Mouse (Mus musculus) midbrain, embryonic 10.5 days (tissue): ENCODE data around the gene Arntl. TPM values are rescaled to one million over a fixed set of nuclear protein-coding genes. Genes with fewer than 3 reads are reported as not detected.

Source experiments
- DNase-seq: peaks from one replicate; pipeline ENCODE4 v3.0.0-alpha.2; 2017; ENCODE audit warnings: low spot score
- H3K27ac ChIP-seq: fragments of 300-500 bp; sonication (generic); replicated peaks from 2 replicates; pipeline ENCODE4 v1.5.1; 2016; ENCODE audit warnings: mild to moderate bottlenecking
- H3K27me3 ChIP-seq: fragments of 300-500 bp; sonication (generic); 2 replicates; pipeline ENCODE4 v1.6.1; 2016; ENCODE audit warnings: low read depth, mild to moderate bottlenecking; ENCODE audit not compliant: poor library complexity, severe bottlenecking
- H3K36me3 ChIP-seq: fragments of 300-500 bp; sonication (generic); 2 replicates; pipeline ENCODE4 v1.6.1; 2016; ENCODE audit warnings: mild to moderate bottlenecking, moderate library complexity
- H3K4me1 ChIP-seq: fragments of 300-500 bp; sonication (generic); 2 replicates; pipeline ENCODE4 v1.6.1; 2016
- H3K4me3 ChIP-seq: fragments of 300-500 bp; sonication (generic); 2 replicates; pipeline ENCODE4 v1.5.1; 2016; ENCODE audit warnings: mild to moderate bottlenecking, moderate library complexity
- H3K9me3 ChIP-seq: fragments of 300-500 bp; sonication (generic); replicated peaks from 2 replicates; pipeline ENCODE4 v1.6.1; 2016; ENCODE audit warnings: mild to moderate bottlenecking
- WGBS: fragments of 180-500 bp; shearing (Covaris S2); methylation state at CpG from one replicate; pipeline ENCODE4 v1.1.7; 2016; 5-methylcytosine and 5-hydroxymethylcytosine counted together
- polyA plus RNA-seq: library from polyadenylated mRNA; unstranded; fragments of >200 nt; fragmentation: Nextera tagmentation; extraction: Ambion mirVana; gene quantifications from 2 replicates; pipeline ENCODE4 v1.2.1, GENCODE M21; 2016

Arntl gene
- polyA plus RNA-seq, 1 experiment from 2014 or later = 7.0 TPM

- no peaks in the 10 kb centered on the region for H3K36me3 ChIP-seq
- WGBS = 73% methylated on average over 13 of the region's 13 CpGs
- H3K27me3 ChIP-seq = no peaks in the 10 kb centered on the region
- H3K27ac ChIP-seq = no peak overlapping the region
- no peak for DNase-seq
- H3K4me1 ChIP-seq = peaks cover 7% of the 10 kb centered on the region
- no peaks in the 10 kb centered on the region for H3K9me3 ChIP-seq
- no peak overlapping the region for H3K4me3 ChIP-seq
Measured at GRCm38 (mm10) chr7:113219416-113219815, 12.2 kb downstream of the Arntl start.

- no peak overlapping the region for H3K27ac ChIP-seq
- peaks cover 3% of the 10 kb centered on the region; the same call in 1 of the 2 replicates for H3K4me1 ChIP-seq
- no peak for DNase-seq
- 89% methylated on average over 3 of the region's 3 CpGs for WGBS
- no peaks in the 10 kb centered on the region for H3K27me3 ChIP-seq
- H3K9me3 ChIP-seq = no peaks in the 10 kb centered on the region
- H3K36me3 ChIP-seq = no peaks in the 10 kb centered on the region
- no peak overlapping the region for H3K4me3 ChIP-seq
Measured at GRCm38 (mm10) chr7:113219864-113220263, 12.6 kb downstream of the Arntl start.

GRCm38 (mm10) chr7:113220691-113221238 lies 13.5 kb downstream of the Arntl start:
- H3K36me3 ChIP-seq = no peaks in the 10 kb centered on the region
- DNase-seq = no peak
- H3K4me1 ChIP-seq = peaks cover 3% of the 10 kb centered on the region; the same call in 1 of the 2 replicates
- no peaks in the 10 kb centered on the region for H3K27me3 ChIP-seq
- H3K27ac ChIP-seq = no peak overlapping the region
- H3K9me3 ChIP-seq = no peaks in the 10 kb centered on the region
- H3K4me3 ChIP-seq = no peak overlapping the region
- WGBS = 82% methylated on average over 6 of the region's 6 CpGs

- WGBS = 81% methylated on average over 5 of the region's 5 CpGs
- no peaks in the 10 kb centered on the region for H3K27me3 ChIP-seq
- no peaks in the 10 kb centered on the region for H3K36me3 ChIP-seq
- no peak for DNase-seq
- H3K9me3 ChIP-seq = no peaks in the 10 kb centered on the region
- no peak overlapping the region for H3K4me3 ChIP-seq
- no peaks in the 10 kb centered on the region for H3K4me1 ChIP-seq
- no peak overlapping the region for H3K27ac ChIP-seq
Measured at GRCm38 (mm10) chr7:113222821-113223220, 15.6 kb downstream of the Arntl start.

GRCm38 (mm10) chr7:113224620-113225019 lies 17.4 kb downstream of the Arntl start:
- H3K4me3 ChIP-seq = no peak overlapping the region
- no peaks in the 10 kb centered on the region for H3K4me1 ChIP-seq
- no peak overlapping the region for H3K27ac ChIP-seq
- H3K9me3 ChIP-seq = no peaks in the 10 kb centered on the region
- WGBS = 96% methylated on average over 1 of the region's 1 CpGs
- no peak for DNase-seq
- no peaks in the 10 kb centered on the region for H3K36me3 ChIP-seq
- H3K27me3 ChIP-seq = no peaks in the 10 kb centered on the region

DNA sequence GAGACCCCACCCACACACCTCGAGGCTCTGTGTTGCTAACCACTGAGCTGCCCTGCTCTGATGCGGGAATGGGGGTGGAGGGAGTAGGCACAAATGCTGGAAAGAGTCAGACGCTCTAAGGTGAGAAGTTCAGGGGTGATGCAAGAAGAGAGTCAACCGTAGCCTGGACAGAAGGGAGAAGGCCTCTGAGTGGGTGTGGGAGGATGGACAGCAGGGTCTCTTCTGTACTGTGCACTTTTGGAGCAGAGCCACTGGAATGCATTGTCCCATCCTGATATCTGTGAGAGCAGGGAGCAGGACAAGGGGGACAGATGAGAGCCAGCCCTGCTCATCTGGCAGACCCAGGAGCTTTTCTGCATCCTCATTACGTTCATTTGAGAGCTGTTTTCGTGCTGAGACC lies 21.2 kb downstream of the Arntl start:
- H3K27ac ChIP-seq = no peak overlapping the region
- no peak overlapping the region for H3K4me3 ChIP-seq
- H3K4me1 ChIP-seq = no peaks in the 10 kb centered on the region
- DNase-seq = no peak
- 86% methylated on average over 6 of the region's 6 CpGs for WGBS
- no peaks in the 10 kb centered on the region for H3K27me3 ChIP-seq
- no peaks in the 10 kb centered on the region for H3K36me3 ChIP-seq
- no peaks in the 10 kb centered on the region for H3K9me3 ChIP-seq

- DNase-seq = no peak
- Histone ChIP-seq H3K36me3 (no peaks in the 10 kb centered on the region), H3K4me1 (no peaks in the 10 kb centered on the region), H3K9me3 (no peaks in the 10 kb centered on the region), H3K27me3 (no peaks in the 10 kb centered on the region), H3K4me3 (no peak overlapping the region), H3K27ac (no peak overlapping the region)
- 94% methylated on average over 8 of the region's 8 CpGs for WGBS
Measured at GRCm38 (mm10) chr7:113236135-113236534, 28.9 kb downstream of the Arntl start.

DNA sequence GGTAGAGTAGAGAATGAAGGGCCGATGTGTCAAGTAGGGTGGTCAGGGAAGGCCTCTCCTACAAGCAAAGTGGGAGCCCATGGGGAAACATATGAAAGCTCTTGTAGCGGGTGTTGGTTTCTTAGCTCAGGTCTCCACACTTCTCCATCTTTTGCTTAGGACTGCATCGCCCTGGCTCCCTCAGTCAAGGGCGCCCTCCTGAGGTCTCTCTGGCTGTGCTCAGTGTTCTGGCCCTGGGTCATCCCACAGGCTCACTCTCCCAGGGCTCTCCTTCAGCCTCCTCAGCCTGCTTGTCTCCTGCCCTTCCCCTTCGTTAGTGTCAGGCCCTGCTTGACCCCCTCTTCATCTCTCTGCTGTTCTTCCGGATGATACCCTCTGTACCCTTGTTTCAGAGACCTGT lies 31.1 kb downstream of the Arntl start:
- Histone ChIP-seq H3K4me1 (no peaks in the 10 kb centered on the region), H3K4me3 (no peak overlapping the region), H3K36me3 (no peaks in the 10 kb centered on the region), H3K27me3 (no peaks in the 10 kb centered on the region), H3K9me3 (no peaks in the 10 kb centered on the region), H3K27ac (no peak overlapping the region)
- 80% methylated on average over 6 of the region's 6 CpGs for WGBS
- DNase-seq = no peak

DNA sequence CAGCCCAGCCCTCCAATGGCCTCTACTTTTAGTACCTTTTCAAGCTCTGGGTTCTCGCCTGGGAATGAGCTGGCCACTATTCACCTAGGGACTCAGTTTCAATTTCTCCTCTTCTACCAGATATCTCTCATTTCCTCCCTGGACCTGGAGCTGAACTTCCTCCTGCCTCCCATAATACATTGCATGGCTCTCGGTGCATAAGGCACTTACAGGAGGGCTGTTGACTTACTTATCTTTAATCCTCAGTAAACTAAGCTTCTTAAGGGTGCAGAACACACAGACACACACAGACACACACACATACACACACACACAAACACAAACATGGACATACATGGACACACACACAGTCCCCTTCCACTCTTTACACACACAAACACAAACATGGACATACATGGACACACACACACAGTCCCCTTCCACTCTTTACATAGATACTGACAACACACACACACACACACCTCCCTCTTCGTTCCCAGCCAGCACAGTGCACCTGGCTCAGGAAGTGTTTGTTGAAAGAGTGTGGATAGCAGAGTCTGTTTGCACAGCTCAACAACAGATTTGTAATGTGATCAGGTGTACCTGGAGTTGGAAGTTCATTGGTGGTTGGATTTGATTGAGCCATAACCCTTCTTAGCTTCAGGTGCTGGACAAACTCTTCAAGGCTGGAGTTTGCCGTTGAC lies 32.3 kb downstream of the Arntl start:
- Histone ChIP-seq H3K36me3 (no peaks in the 10 kb centered on the region), H3K9me3 (no peaks in the 10 kb centered on the region), H3K27me3 (no peaks in the 10 kb centered on the region), H3K4me1 (no peaks in the 10 kb centered on the region), H3K27ac (no peak overlapping the region), H3K4me3 (no peak overlapping the region)
- no peak for DNase-seq
- 86% methylated on average over 4 of the region's 4 CpGs for WGBS

- 97% methylated on average over 1 of the region's 1 CpGs for WGBS
Measured at GRCm38 (mm10) chr7:113240438-113240837, 33.2 kb downstream of the Arntl start.

DNA sequence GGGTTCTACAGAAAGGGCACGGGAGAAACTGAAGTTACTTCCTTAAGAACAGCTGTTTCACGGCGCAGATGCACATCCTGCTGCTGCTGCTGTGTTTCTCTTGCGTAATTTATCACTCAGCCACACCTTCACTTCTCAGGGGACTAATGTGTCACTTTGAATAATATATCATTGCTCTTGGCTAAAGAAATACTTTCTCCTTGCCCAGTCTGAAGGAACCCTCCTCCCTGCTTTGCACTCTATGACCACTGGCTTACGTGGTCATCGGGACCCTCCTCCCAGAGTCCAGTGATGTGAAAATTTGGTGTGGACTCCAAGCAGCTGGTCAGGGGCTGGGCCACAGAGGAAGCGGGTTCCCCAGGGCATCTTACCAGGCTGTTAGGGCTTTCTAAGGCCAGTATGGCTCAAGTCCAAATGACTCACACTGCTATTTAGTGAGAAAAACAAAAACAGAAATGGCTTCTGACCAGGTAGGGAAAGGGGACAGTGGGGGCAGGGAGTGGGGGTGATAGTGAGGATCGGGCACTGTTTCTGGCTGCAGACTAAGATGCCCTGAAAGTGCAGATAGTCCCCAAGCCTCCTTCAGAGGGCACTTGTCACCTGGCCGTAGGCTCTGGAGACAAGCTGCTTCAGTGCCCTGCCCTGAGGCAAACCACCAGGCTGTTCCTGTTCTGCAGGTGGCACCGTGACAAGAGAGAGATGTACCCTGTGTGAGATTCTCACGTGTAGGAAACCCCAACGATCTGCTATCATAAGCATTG lies 34.8 kb downstream of the Arntl start:
- Histone ChIP-seq H3K9me3 (no peaks in the 10 kb centered on the region), H3K27me3 (no peaks in the 10 kb centered on the region), H3K36me3 (no peaks in the 10 kb centered on the region), H3K27ac (no peak overlapping the region), H3K4me3 (no peak overlapping the region), H3K4me1 (no peaks in the 10 kb centered on the region)
- 88% methylated on average over 12 of the region's 12 CpGs for WGBS
- DNase-seq = no peak

More at GRCm38 (mm10) chr7:113240438-113240837, 33.2 kb downstream of the Arntl start:
- Histone ChIP-seq H3K4me3 (no peak overlapping the region), H3K27me3 (no peaks in the 10 kb centered on the region), H3K9me3 (no peaks in the 10 kb centered on the region), H3K27ac (no peak overlapping the region), H3K4me1 (no peaks in the 10 kb centered on the region), H3K36me3 (no peaks in the 10 kb centered on the region)
- no peak for DNase-seq

GRCm38 (mm10) chr7:113242688-113243087 lies 35.4 kb downstream of the Arntl start:
- H3K27me3 ChIP-seq = no peaks in the 10 kb centered on the region
- H3K4me3 ChIP-seq = no peak overlapping the region
- no peaks in the 10 kb centered on the region for H3K4me1 ChIP-seq
- DNase-seq = no peak
- 91% methylated on average over 6 of the region's 6 CpGs for WGBS
- H3K9me3 ChIP-seq = no peaks in the 10 kb centered on the region
- H3K27ac ChIP-seq = no peak overlapping the region
- no peaks in the 10 kb centered on the region for H3K36me3 ChIP-seq

DNA sequence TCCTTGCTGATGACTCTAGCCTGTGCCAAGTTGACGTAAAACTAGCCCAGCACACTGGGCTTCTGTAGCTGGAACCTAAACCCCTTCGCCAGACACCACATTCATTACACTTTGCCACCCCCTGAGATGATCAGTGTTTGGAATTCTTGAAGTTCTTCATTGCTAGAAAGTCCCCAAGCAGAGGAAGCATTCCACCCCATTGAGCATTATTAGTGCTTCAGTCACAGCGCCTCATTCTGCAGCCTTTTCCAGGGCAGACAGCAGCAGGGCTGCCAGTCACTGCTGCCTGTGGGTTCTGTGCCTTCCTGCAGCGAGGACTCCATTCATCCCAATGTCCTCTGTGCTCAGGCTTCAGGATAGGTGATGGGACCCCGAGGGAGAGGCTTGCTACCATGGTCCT lies 37.9 kb downstream of the Arntl start:
- 80% methylated on average over 5 of the region's 5 CpGs for WGBS

More for the DNA sequence above, 37.9 kb downstream of the Arntl start:
- no peak for DNase-seq
- Histone ChIP-seq H3K9me3 (no peaks in the 10 kb centered on the region), H3K27me3 (no peaks in the 10 kb centered on the region), H3K36me3 (no peaks in the 10 kb centered on the region), H3K4me1 (peaks cover 12% of the 10 kb centered on the region), H3K27ac (no peak overlapping the region; the same call in 1 of the 2 replicates), H3K4me3 (no peak overlapping the region)
